In genomic region chr1:152714405-152714804, GRCm38 (mm10) we compare ENCODE assay signal across 27 mouse cellular contexts. TPM values are rescaled to one million over a fixed set of nuclear protein-coding genes. Genes with fewer than 3 reads are reported as not detected.
DNase-seq lines count a peak whose midpoint lies in the region; ATAC-seq and TF ChIP-seq lines count a peak whose summit lies in the region.
"Had no signal": no experiment of that assay in that cellular context is flagged by ENCODE, and none has a peak within 500 bp of the region (broad histone marks: within the 10 kb centered on the region; RNA-seq: fewer than 3 reads in every experiment).

No protein-coding gene starts in this region.

- 33% methylated on average over 3 of the region's 3 CpGs for WGBS in embryonic facial prominence, embryonic 11.5 days
- WGBS in embryonic facial prominence, embryonic 10.5 days: 38% methylated on average over 3 of the region's 3 CpGs
- 70% methylated on average over 3 of the region's 3 CpGs for WGBS in hindbrain, embryonic 14.5 days
- 69% methylated on average over 3 of the region's 3 CpGs for WGBS in hindbrain, embryonic 11.5 days
- WGBS in limb, embryonic 12.5 days: 27% methylated on average over 3 of the region's 3 CpGs

- no peak overlapping the region for H3K27ac ChIP-seq in embryonic facial prominence, embryonic 11.5 days (replicated peaks; ENCODE audit: low read depth, low read length)
- no peak overlapping the region for H3K27ac ChIP-seq in embryonic facial prominence, embryonic 10.5 days (replicated peaks)
- H3K27ac ChIP-seq in hindbrain, embryonic 14.5 days: 0 out of 2 replicates have a peak overlapping the region, but pooled peaks have one; percentile 16
- H3K27ac ChIP-seq in hindbrain, embryonic 11.5 days (ENCODE audit: low read depth, low read length): no peak overlapping the region
- peak overlapping the region; percentile 35; the same call in 1 of the 2 replicates for H3K27ac ChIP-seq in limb, embryonic 12.5 days
- H3K27ac ChIP-seq: embryonic facial prominence, embryonic 15.5 days; forebrain, embryonic 15.5 days; heart, embryonic 13.5 days; hindbrain, embryonic 15.5 days; intestine, embryonic 15.5 days had no signal

- H3K9ac ChIP-seq in embryonic facial prominence, embryonic 11.5 days (replicated peaks; ENCODE audit: low read length): no peak overlapping the region
- H3K9ac ChIP-seq in hindbrain, embryonic 14.5 days: no peak overlapping the region
- no peak overlapping the region for H3K9ac ChIP-seq in hindbrain, embryonic 11.5 days (ENCODE audit: low read depth, low read length)
- no peak overlapping the region for H3K9ac ChIP-seq in limb, embryonic 12.5 days (replicated peaks)
- H3K9ac ChIP-seq: embryonic facial prominence, embryonic 15.5 days; forebrain, embryonic 15.5 days; heart, embryonic 13.5 days; hindbrain, embryonic 15.5 days; intestine, embryonic 15.5 days had no signal

- TF ChIP-seq POLR2A in brain, embryonic 14.5 days (IDR thresholded peaks at IDR 0.05; ENCODE audit: borderline replicate concordance, extremely low read depth, insufficient read depth, insufficient read length, poor library complexity, severe bottlenecking): no peak

- no peaks in the 10 kb centered on the region for H3K27me3 ChIP-seq in embryonic facial prominence, embryonic 11.5 days (ENCODE audit: control insufficient read depth, insufficient read depth, low read length)
- no peaks in the 10 kb centered on the region for H3K27me3 ChIP-seq in embryonic facial prominence, embryonic 10.5 days (replicated peaks; ENCODE audit: low read depth, poor library complexity, severe bottlenecking)
- no peaks in the 10 kb centered on the region for H3K27me3 ChIP-seq in hindbrain, embryonic 14.5 days (ENCODE audit: control insufficient read depth, insufficient read depth, low read length)
- no peaks in the 10 kb centered on the region for H3K27me3 ChIP-seq in hindbrain, embryonic 11.5 days (ENCODE audit: control insufficient read depth, insufficient read depth, low read length)
- H3K27me3 ChIP-seq in limb, embryonic 12.5 days: no peaks in the 10 kb centered on the region
- H3K27me3 ChIP-seq: embryonic facial prominence, embryonic 15.5 days; forebrain, embryonic 15.5 days; heart, embryonic 13.5 days; hindbrain, embryonic 15.5 days; intestine, embryonic 15.5 days had no signal

- H3K4me1 ChIP-seq in embryonic facial prominence, embryonic 11.5 days (ENCODE audit: control insufficient read depth, insufficient read depth, low read length): peaks cover 3% of the 10 kb centered on the region; the same call in 1 of the 2 replicates
- H3K4me1 ChIP-seq in embryonic facial prominence, embryonic 10.5 days: peaks cover 18% of the 10 kb centered on the region
- H3K4me1 ChIP-seq in hindbrain, embryonic 14.5 days (replicated peaks; ENCODE audit: control insufficient read depth, insufficient read depth, low read length): no peaks in the 10 kb centered on the region
- H3K4me1 ChIP-seq in hindbrain, embryonic 11.5 days (replicated peaks; ENCODE audit: control insufficient read depth, insufficient read depth, low read length): no peaks in the 10 kb centered on the region
- H3K4me1 ChIP-seq in limb, embryonic 12.5 days (replicated peaks): peaks cover 19% of the 10 kb centered on the region
- H3K4me1 ChIP-seq: hindbrain, embryonic 15.5 days had no signal

- no peak overlapping the region for H3K4me2 ChIP-seq in embryonic facial prominence, embryonic 11.5 days (ENCODE audit: low read depth, low read length)
- H3K4me2 ChIP-seq in hindbrain, embryonic 14.5 days (replicated peaks): no peak overlapping the region
- H3K4me2 ChIP-seq in hindbrain, embryonic 11.5 days (replicated peaks; ENCODE audit: low read depth, low read length): no peak overlapping the region
- no peak overlapping the region for H3K4me2 ChIP-seq in limb, embryonic 12.5 days
- H3K4me2 ChIP-seq: embryonic facial prominence, embryonic 15.5 days; forebrain, embryonic 15.5 days; heart, embryonic 13.5 days; hindbrain, embryonic 15.5 days; intestine, embryonic 15.5 days had no signal

- TF ChIP-seq CTCF in brain, embryonic 14.5 days (IDR thresholded peaks at IDR 0.05; ENCODE audit: borderline replicate concordance, extremely low read depth, insufficient read depth, insufficient read length): no peak

- no peak overlapping the region for H3K4me3 ChIP-seq in embryonic facial prominence, embryonic 11.5 days (ENCODE audit: low read depth, low read length)
- no peak overlapping the region for H3K4me3 ChIP-seq in embryonic facial prominence, embryonic 10.5 days
- no peak overlapping the region for H3K4me3 ChIP-seq in hindbrain, embryonic 14.5 days (replicated peaks; ENCODE audit: low read length)
- no peak overlapping the region for H3K4me3 ChIP-seq in hindbrain, embryonic 11.5 days (ENCODE audit: low read depth, low read length)
- no peak overlapping the region for H3K4me3 ChIP-seq in limb, embryonic 12.5 days (replicated peaks)
- H3K4me3 ChIP-seq: embryonic facial prominence, embryonic 15.5 days; erythroblast, embryonic 14.5 days; forebrain, embryonic 15.5 days; heart, embryonic 13.5 days; hindbrain, embryonic 15.5 days; intestine, embryonic 15.5 days had no signal

- no peaks in the 10 kb centered on the region for H3K36me3 ChIP-seq in embryonic facial prominence, embryonic 11.5 days (replicated peaks; ENCODE audit: control insufficient read depth, insufficient read depth, low read depth, low read length)
- H3K36me3 ChIP-seq in embryonic facial prominence, embryonic 10.5 days (replicated peaks): no peaks in the 10 kb centered on the region
- no peaks in the 10 kb centered on the region for H3K36me3 ChIP-seq in hindbrain, embryonic 14.5 days (replicated peaks; ENCODE audit: control insufficient read depth, insufficient read depth)
- H3K36me3 ChIP-seq in hindbrain, embryonic 11.5 days (ENCODE audit: control insufficient read depth, insufficient read depth, low read length): no peaks in the 10 kb centered on the region
- H3K36me3 ChIP-seq in limb, embryonic 12.5 days: no peaks in the 10 kb centered on the region
- H3K36me3 ChIP-seq: embryonic facial prominence, embryonic 15.5 days; forebrain, embryonic 15.5 days; G1E; heart, embryonic 13.5 days; hindbrain, embryonic 15.5 days; intestine, embryonic 15.5 days had no signal

- H3K9me3 ChIP-seq in embryonic facial prominence, embryonic 11.5 days (replicated peaks; ENCODE audit: control insufficient read depth, low read length): no peaks in the 10 kb centered on the region
- H3K9me3 ChIP-seq in embryonic facial prominence, embryonic 10.5 days: no peaks in the 10 kb centered on the region
- H3K9me3 ChIP-seq in hindbrain, embryonic 14.5 days (ENCODE audit: control insufficient read depth, low read length): no peaks in the 10 kb centered on the region
- H3K9me3 ChIP-seq in hindbrain, embryonic 11.5 days (ENCODE audit: control insufficient read depth, low read length): no peaks in the 10 kb centered on the region
- H3K9me3 ChIP-seq in limb, embryonic 12.5 days: no peaks in the 10 kb centered on the region
- H3K9me3 ChIP-seq: embryonic facial prominence, embryonic 15.5 days; forebrain, embryonic 15.5 days; G1E; hindbrain, embryonic 15.5 days; intestine, embryonic 15.5 days had no signal

- no peak for ATAC-seq in embryonic facial prominence, embryonic 11.5 days (replicated peaks; ENCODE audit: insufficient number of reproducible peaks, low FRiP score, low TSS enrichment, low read depth)
- 0 out of 2 replicates have a peak, but pooled peaks have one; percentile 24 for ATAC-seq in hindbrain, embryonic 14.5 days (ENCODE audit: low FRiP score)
- no peak for ATAC-seq in hindbrain, embryonic 11.5 days (ENCODE audit: low FRiP score)
- ATAC-seq in limb, embryonic 12.5 days (ENCODE audit: insufficient number of reproducible peaks, insufficient read depth, low FRiP score, low TSS enrichment, low read depth): no peak
- no peak for ATAC-seq in erythroid progenitor cell, adult 5-6 weeks (replicated peaks; ENCODE audit: low FRiP score, poor library complexity, severe bottlenecking)
- ATAC-seq: CD4-positive, CD25-positive, alpha-beta regulatory T cell, adult 4 months; forebrain, embryonic 15.5 days; intestine, embryonic 15.5 days had no signal

- DNase-seq in embryonic facial prominence, embryonic 11.5 days (ENCODE audit: low spot score): peak; percentile 47
- no peak for DNase-seq in embryonic facial prominence, embryonic 10.5 days (ENCODE audit: low spot score)
- DNase-seq in hindbrain, embryonic 14.5 days (ENCODE audit: low spot score): no peak
- DNase-seq in hindbrain, embryonic 11.5 days (ENCODE audit: low spot score): no peak
- peak; percentile 50 for DNase-seq in brain, embryonic 14.5 days (ENCODE audit: low read depth)
- DNase-seq: adrenal gland, adult 8-10 months; adrenal gland, postnatal 36 days; B cell, adult 2 months; cerebellum, adult 11-12 months; cerebellum, adult 9-10 months; cerebellum, postnatal 25 days; gastrocnemius, postnatal 36 days; heart, postnatal 36 days; kidney, adult 18-20 months had no signal

RNA-seq across cellular contexts. Expression of gene Apobec4, which starts 35.9 kb away (rescaled TPM):
- not detected in 2 replicates for polyA plus RNA-seq in embryonic facial prominence, embryonic 11.5 days (2014; fragmentation: Nextera tagmentation; extraction: Ambion mirVana)
- polyA plus RNA-seq in embryonic facial prominence, embryonic 10.5 days (2016; fragmentation: Nextera tagmentation; extraction: Ambion mirVana): not detected in 2 replicates
- polyA plus RNA-seq in hindbrain, embryonic 14.5 days (2014; fragmentation: Nextera tagmentation; extraction: Ambion mirVana): 0.20 TPM in 1 of 2 replicates, not detected in the other
- polyA plus RNA-seq in hindbrain, embryonic 11.5 days (2014; fragmentation: Nextera tagmentation; extraction: Ambion mirVana): not detected in 2 replicates
- polyA plus RNA-seq in brain, embryonic 14.5 days (2012; rRNA removed): not detected in 2 replicates
- not detected in 2 replicates for polyA plus RNA-seq in limb, embryonic 12.5 days (2016; fragmentation: Nextera tagmentation; extraction: Ambion mirVana)
- not detected in 2 replicates for total RNA-seq in erythroid progenitor cell, adult 5-6 weeks (2015; ENCODE audit: low replicate concordance)
- total RNA-seq in erythroid progenitor cell, adult 5-6 weeks (2017; ENCODE audit: low replicate concordance): not detected in 2 replicates
- total RNA-seq: adrenal gland, adult 8-10 months; adrenal gland, postnatal 36 days; gastrocnemius, adult 8-10 months; gastrocnemius, postnatal 36 days; heart, postnatal 36 days had no signal
- polyA plus RNA-seq: CD4-positive, CD25-positive, alpha-beta regulatory T cell, adult 4 months; cortical plate, adult 2 months; erythroblast, embryonic 14.5 days; forebrain, embryonic 15.5 days; G1E; heart, embryonic 13.5 days; heart, postnatal 0 days; hindbrain, embryonic 15.5 days; intestine, embryonic 15.5 days had no signal

RNA-seq across cellular contexts. Expression of gene Rgl1, which starts 51.7 kb away (rescaled TPM):
- polyA plus RNA-seq in embryonic facial prominence, embryonic 11.5 days (2014; fragmentation: Nextera tagmentation; extraction: Ambion mirVana): 26.0 and 28.0 TPM in 2 replicates
- polyA plus RNA-seq in embryonic facial prominence, embryonic 10.5 days (2016; fragmentation: Nextera tagmentation; extraction: Ambion mirVana): 28.0 and 30.8 TPM in 2 replicates
- polyA plus RNA-seq in hindbrain, embryonic 14.5 days (2014; fragmentation: Nextera tagmentation; extraction: Ambion mirVana): 20.0 and 20.9 TPM in 2 replicates
- polyA plus RNA-seq in hindbrain, embryonic 11.5 days (2014; fragmentation: Nextera tagmentation; extraction: Ambion mirVana): 26.6 and 27.5 TPM in 2 replicates
- 11.5 and 14.1 TPM in 2 replicates for polyA plus RNA-seq in brain, embryonic 14.5 days (2012; rRNA removed)
- 24.5 and 25.7 TPM in 2 replicates for polyA plus RNA-seq in limb, embryonic 12.5 days (2016; fragmentation: Nextera tagmentation; extraction: Ambion mirVana)
- 5.0 and 8.4 TPM in 2 replicates for total RNA-seq in erythroid progenitor cell, adult 5-6 weeks (2015; ENCODE audit: low replicate concordance)
- total RNA-seq in erythroid progenitor cell, adult 5-6 weeks (2017; ENCODE audit: low replicate concordance): 30.9 and 32.8 TPM in 2 replicates

RNA-seq across cellular contexts. Expression of gene Arpc5, which starts 51.9 kb away (rescaled TPM):
- polyA plus RNA-seq in embryonic facial prominence, embryonic 11.5 days (2014; fragmentation: Nextera tagmentation; extraction: Ambion mirVana): 255 and 257 TPM in 2 replicates
- 198 and 199 TPM in 2 replicates for polyA plus RNA-seq in embryonic facial prominence, embryonic 10.5 days (2016; fragmentation: Nextera tagmentation; extraction: Ambion mirVana)
- 336 and 364 TPM in 2 replicates for polyA plus RNA-seq in hindbrain, embryonic 14.5 days (2014; fragmentation: Nextera tagmentation; extraction: Ambion mirVana)
- polyA plus RNA-seq in hindbrain, embryonic 11.5 days (2014; fragmentation: Nextera tagmentation; extraction: Ambion mirVana): 339 and 340 TPM in 2 replicates
- 166 and 187 TPM in 2 replicates for polyA plus RNA-seq in brain, embryonic 14.5 days (2012; rRNA removed)
- 174 and 183 TPM in 2 replicates for polyA plus RNA-seq in limb, embryonic 12.5 days (2016; fragmentation: Nextera tagmentation; extraction: Ambion mirVana)
- total RNA-seq in erythroid progenitor cell, adult 5-6 weeks (2015; ENCODE audit: low replicate concordance): 179 and 205 TPM in 2 replicates
- 67.3 and 71.2 TPM in 2 replicates for total RNA-seq in erythroid progenitor cell, adult 5-6 weeks (2017; ENCODE audit: low replicate concordance)

Comparison
In these comparisons a context has a peak if more than half of its experiments do, and no peak if none do; other contexts are left out.
1. DNase-seq: peak in embryonic facial prominence, embryonic 11.5 days (single experiment) and brain, embryonic 14.5 days (single experiment); none in embryonic facial prominence, embryonic 10.5 days (single experiment), hindbrain, embryonic 14.5 days (single experiment) and hindbrain, embryonic 11.5 days (single experiment).
2. H3K27ac ChIP-seq: peak in hindbrain, embryonic 14.5 days (single experiment) and limb, embryonic 12.5 days (single experiment); none in embryonic facial prominence, embryonic 11.5 days (single experiment), embryonic facial prominence, embryonic 10.5 days (single experiment) and hindbrain, embryonic 11.5 days (single experiment).